Mouse (Mus musculus): ENCODE results near the gene Hist1h2bf. TPM values are rescaled to one million over a fixed set of nuclear protein-coding genes. Genes with fewer than 3 reads are reported as not detected.

The Hist1h2bf gene
- polyA plus RNA-seq, 1 experiment from 2014 or later: 2.7 TPM

DNA sequence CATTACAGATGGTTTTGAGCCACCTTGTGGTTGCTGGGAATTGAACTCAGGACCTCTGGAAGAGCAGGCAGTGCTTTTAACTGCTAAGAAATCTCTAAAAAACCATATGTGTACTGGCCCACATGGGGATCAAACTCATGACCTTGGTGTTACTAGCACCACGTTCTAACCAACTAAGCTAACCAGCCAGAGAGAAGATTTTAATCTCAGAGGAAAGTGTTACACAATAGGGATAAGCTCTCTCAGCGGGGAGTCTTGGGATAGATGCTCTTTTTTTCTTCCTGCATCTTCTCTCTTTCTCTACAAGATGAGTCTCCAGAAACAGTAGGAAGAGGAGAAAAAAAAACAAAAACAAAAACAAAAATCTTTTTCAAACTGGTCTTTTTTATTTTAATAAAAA, 36.4 kb upstream of the Hist1h2bf start:
- no peak overlapping the region for H3K27ac ChIP-seq (replicated peaks; ENCODE audit: low read depth, low read length)
- H3K9me3 ChIP-seq (ENCODE audit: control insufficient read depth, low read length): no peaks in the 10 kb centered on the region
- no peaks in the 10 kb centered on the region for H3K27me3 ChIP-seq (ENCODE audit: control insufficient read depth, insufficient read depth, low read length)
- no peak for DNase-seq
- no peaks in the 10 kb centered on the region for H3K4me1 ChIP-seq (ENCODE audit: control insufficient read depth, insufficient read depth, low read length)
- H3K9ac ChIP-seq (replicated peaks; ENCODE audit: low read length): no peak overlapping the region
- H3K4me2 ChIP-seq (ENCODE audit: low read length): no peak overlapping the region
- no peak for ATAC-seq (ENCODE audit: low FRiP score, low TSS enrichment)
- no peak overlapping the region for H3K4me3 ChIP-seq (replicated peaks; ENCODE audit: low read depth, low read length)
- 64% methylated on average over 2 of the region's 2 CpGs for WGBS
- no peaks in the 10 kb centered on the region for H3K36me3 ChIP-seq (ENCODE audit: control insufficient read depth, insufficient read depth, low read length)

DNA sequence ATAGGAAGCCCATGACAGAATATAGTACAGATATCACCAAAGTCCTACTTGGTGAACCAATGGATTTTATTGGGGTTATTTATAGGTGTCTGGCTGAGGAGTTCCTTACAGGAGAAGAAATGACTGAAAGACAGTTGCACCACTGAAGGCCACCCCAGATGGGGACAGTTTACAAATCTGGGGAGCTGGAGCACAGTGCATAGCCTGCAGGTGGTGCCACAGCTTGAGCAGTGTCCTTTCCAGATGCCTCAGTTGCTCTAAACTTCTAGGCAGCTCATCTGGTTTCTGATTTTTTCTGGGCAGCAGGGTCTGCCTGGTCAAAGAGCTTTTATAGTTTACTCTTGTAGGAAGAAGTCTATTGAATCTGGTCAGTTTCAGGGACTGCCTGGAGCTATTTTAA, 35.8 kb upstream of the Hist1h2bf start:
- no peak overlapping the region for H3K4me3 ChIP-seq (replicated peaks; ENCODE audit: low read depth, low read length)
- H3K36me3 ChIP-seq (ENCODE audit: control insufficient read depth, insufficient read depth, low read length): no peaks in the 10 kb centered on the region
- DNase-seq (no peak), ATAC-seq (ENCODE audit: low FRiP score, low TSS enrichment) (no peak)
- H3K4me2 ChIP-seq (ENCODE audit: low read length): no peak overlapping the region
- no peak overlapping the region for H3K9ac ChIP-seq (replicated peaks; ENCODE audit: low read length)
- H3K4me1 ChIP-seq (ENCODE audit: control insufficient read depth, insufficient read depth, low read length): no peaks in the 10 kb centered on the region
- H3K9me3 ChIP-seq (ENCODE audit: control insufficient read depth, low read length): no peaks in the 10 kb centered on the region
- no peak overlapping the region for H3K27ac ChIP-seq (replicated peaks; ENCODE audit: low read depth, low read length)
- H3K27me3 ChIP-seq (ENCODE audit: control insufficient read depth, insufficient read depth, low read length): no peaks in the 10 kb centered on the region

DNA sequence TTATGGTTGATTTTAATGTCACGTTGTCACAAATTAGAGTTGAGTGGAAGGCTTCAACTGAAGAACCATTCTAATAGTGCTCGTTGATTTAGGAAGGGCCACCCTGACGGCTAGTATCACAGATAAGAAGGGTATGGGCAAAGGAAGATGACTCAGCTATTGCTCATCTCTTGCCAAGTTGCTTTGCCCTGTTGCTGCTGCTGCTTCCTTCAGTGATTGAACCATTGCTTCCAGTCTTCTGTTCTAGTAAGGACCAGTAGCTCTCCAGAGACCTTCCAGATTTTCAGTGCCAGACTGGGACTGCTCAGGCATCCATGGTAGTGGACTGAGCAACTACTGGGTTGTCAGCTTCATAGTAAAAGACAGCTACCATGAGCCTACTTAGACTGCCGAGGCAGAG, 35.2 kb upstream of the Hist1h2bf start:
- no peaks in the 10 kb centered on the region for H3K9me3 ChIP-seq (ENCODE audit: control insufficient read depth, low read length)
- no peak overlapping the region for H3K4me2 ChIP-seq (ENCODE audit: low read length)
- H3K27ac ChIP-seq (replicated peaks; ENCODE audit: low read depth, low read length): no peak overlapping the region
- ATAC-seq (ENCODE audit: low FRiP score, low TSS enrichment) (no peak), DNase-seq (no peak)
- no peaks in the 10 kb centered on the region for H3K27me3 ChIP-seq (ENCODE audit: control insufficient read depth, insufficient read depth, low read length)
- no peak overlapping the region for H3K9ac ChIP-seq (replicated peaks; ENCODE audit: low read length)
- no peaks in the 10 kb centered on the region for H3K4me1 ChIP-seq (ENCODE audit: control insufficient read depth, insufficient read depth, low read length)
- H3K36me3 ChIP-seq (ENCODE audit: control insufficient read depth, insufficient read depth, low read length): no peaks in the 10 kb centered on the region
- H3K4me3 ChIP-seq (replicated peaks; ENCODE audit: low read depth, low read length): no peak overlapping the region
- WGBS: 91% methylated on average over 4 of the region's 4 CpGs

DNA sequence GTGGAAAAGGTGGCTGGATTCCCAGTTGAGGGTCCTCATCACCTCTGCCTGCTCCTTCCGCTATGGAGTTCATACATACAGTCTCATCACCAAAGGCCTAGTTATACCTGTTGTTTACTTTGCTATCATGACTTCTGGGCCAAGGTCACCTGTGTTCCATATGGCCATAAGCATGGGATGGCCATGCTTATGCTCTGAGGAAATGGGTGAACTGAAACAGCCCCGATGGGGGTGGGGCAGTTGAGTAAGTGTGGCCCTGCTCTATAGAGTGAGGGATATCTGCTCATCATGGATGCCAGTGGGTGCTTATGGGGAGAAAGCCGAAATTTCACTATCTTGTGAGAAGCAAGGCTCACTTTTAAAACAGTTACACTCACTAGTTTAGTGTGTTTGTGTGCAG, 31.1 kb upstream of the Hist1h2bf start:
- H3K9ac ChIP-seq (replicated peaks; ENCODE audit: low read length): no peak overlapping the region
- no peaks in the 10 kb centered on the region for H3K36me3 ChIP-seq (ENCODE audit: control insufficient read depth, insufficient read depth, low read length)
- H3K4me3 ChIP-seq (replicated peaks; ENCODE audit: low read depth, low read length): no peak overlapping the region
- no peaks in the 10 kb centered on the region for H3K9me3 ChIP-seq (ENCODE audit: control insufficient read depth, low read length)
- 94% methylated on average over 3 of the region's 3 CpGs for WGBS
- H3K4me1 ChIP-seq (ENCODE audit: control insufficient read depth, insufficient read depth, low read length): no peaks in the 10 kb centered on the region
- DNase-seq (no peak), ATAC-seq (ENCODE audit: low FRiP score, low TSS enrichment) (no peak)
- no peaks in the 10 kb centered on the region for H3K27me3 ChIP-seq (ENCODE audit: control insufficient read depth, insufficient read depth, low read length)
- H3K4me2 ChIP-seq (ENCODE audit: low read length): no peak overlapping the region
- H3K27ac ChIP-seq (replicated peaks; ENCODE audit: low read depth, low read length): no peak overlapping the region

DNA sequence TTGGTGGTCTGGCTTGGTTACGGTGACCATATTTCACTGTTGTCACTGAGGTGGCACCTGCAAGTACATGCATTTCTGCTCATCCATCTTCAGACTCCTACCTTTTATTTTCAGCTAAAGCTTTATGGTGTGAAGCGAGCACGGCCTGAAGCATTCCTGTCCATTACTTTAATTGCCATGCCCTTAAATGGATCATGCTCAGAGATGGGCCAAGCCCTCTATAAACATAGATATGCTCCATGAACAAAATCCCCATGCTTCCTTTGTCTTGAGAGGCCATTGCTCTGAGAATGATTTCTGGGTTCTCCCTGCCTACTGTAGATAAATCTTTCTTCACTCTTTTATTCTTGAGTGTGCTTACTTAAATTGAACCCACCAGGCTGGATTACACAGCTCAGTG, 30.5 kb upstream of the Hist1h2bf start:
- no peak for DNase-seq
- H3K27ac ChIP-seq (replicated peaks; ENCODE audit: low read depth, low read length): no peak overlapping the region
- 94% methylated on average over 3 of the region's 3 CpGs for WGBS
- ATAC-seq (ENCODE audit: low FRiP score, low TSS enrichment): no peak
- H3K9ac ChIP-seq (replicated peaks; ENCODE audit: low read length): no peak overlapping the region
- H3K4me3 ChIP-seq (replicated peaks; ENCODE audit: low read depth, low read length): no peak overlapping the region
- no peaks in the 10 kb centered on the region for H3K9me3 ChIP-seq (ENCODE audit: control insufficient read depth, low read length)
- H3K27me3 ChIP-seq (ENCODE audit: control insufficient read depth, insufficient read depth, low read length): no peaks in the 10 kb centered on the region
- no peaks in the 10 kb centered on the region for H3K36me3 ChIP-seq (ENCODE audit: control insufficient read depth, insufficient read depth, low read length)
- H3K4me2 ChIP-seq (ENCODE audit: low read length): no peak overlapping the region
- H3K4me1 ChIP-seq (ENCODE audit: control insufficient read depth, insufficient read depth, low read length): no peaks in the 10 kb centered on the region

DNA sequence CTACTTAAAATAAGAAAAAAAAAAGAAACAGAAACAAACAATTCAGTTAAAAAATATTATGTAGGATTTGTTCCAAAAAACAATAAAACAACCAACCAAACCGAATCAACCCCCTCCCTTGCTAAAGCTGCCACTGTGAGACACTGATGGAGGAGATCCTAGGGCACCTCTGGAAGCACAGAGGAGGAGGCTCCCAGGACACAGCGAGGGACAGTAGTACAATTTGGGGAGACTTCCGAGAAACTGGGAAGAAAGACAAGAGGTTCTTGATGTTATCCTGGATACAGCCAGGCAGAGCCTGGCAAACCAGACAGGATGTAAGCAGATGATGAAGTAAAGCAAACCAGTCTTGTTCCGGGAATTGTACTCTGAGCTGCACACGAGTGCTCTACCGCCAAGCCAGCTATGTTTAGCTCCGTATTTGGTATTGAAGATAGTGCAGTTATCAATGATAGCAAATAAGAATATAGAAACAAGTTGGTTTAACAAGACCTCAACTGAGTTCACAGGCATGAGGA, 29.2 kb upstream of the Hist1h2bf start:
- Histone ChIP-seq H3K4me1 (ENCODE audit: control insufficient read depth, insufficient read depth, low read length) (no peaks in the 10 kb centered on the region), H3K4me2 (ENCODE audit: low read length) (no peak overlapping the region), H3K36me3 (ENCODE audit: control insufficient read depth, insufficient read depth, low read length) (no peaks in the 10 kb centered on the region), H3K9ac (replicated peaks; ENCODE audit: low read length) (no peak overlapping the region), H3K9me3 (ENCODE audit: control insufficient read depth, low read length) (no peaks in the 10 kb centered on the region), H3K27me3 (ENCODE audit: control insufficient read depth, insufficient read depth, low read length) (no peaks in the 10 kb centered on the region), H3K27ac (replicated peaks; ENCODE audit: low read depth, low read length) (no peak overlapping the region), H3K4me3 (replicated peaks; ENCODE audit: low read depth, low read length) (no peak overlapping the region)
- DNase-seq (no peak), ATAC-seq (ENCODE audit: low FRiP score, low TSS enrichment) (no peak)
- 82% methylated on average over 7 of the region's 7 CpGs for WGBS

DNA sequence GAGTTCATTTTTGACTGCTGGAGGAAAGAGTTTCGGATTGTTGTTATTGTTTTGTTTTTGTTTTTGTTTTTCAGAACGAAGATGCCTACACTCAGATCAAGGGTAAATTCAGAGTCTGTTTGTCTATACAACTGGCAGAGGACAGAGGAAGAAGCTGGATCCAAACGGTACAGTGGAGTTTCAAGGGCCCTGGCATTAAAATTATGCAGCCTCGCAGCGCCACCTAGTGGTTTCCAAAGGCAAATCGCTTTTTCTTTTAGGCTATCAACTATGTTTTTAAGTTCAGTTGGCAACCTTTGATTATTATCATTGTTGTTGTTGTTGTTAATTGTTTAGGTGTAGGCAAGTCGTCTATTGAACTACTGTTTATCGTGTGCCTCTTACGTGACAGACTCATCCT, 24.0 kb upstream of the Hist1h2bf start:
- 10% methylated on average over 9 of the region's 9 CpGs for WGBS
- DNase-seq (peak; percentile 88), ATAC-seq (ENCODE audit: low FRiP score, low TSS enrichment) (no peak)
- no peaks in the 10 kb centered on the region for H3K4me1 ChIP-seq (ENCODE audit: control insufficient read depth, insufficient read depth, low read length)
- H3K9me3 ChIP-seq (ENCODE audit: control insufficient read depth, low read length): no peaks in the 10 kb centered on the region
- H3K4me2 ChIP-seq (ENCODE audit: low read length): no peak overlapping the region
- H3K4me3 ChIP-seq (replicated peaks; ENCODE audit: low read depth, low read length): no peak overlapping the region
- H3K36me3 ChIP-seq (ENCODE audit: control insufficient read depth, insufficient read depth, low read length): no peaks in the 10 kb centered on the region
- H3K27ac ChIP-seq (replicated peaks; ENCODE audit: low read depth, low read length): no peak overlapping the region
- no peak overlapping the region for H3K9ac ChIP-seq (replicated peaks; ENCODE audit: low read length)
- no peaks in the 10 kb centered on the region for H3K27me3 ChIP-seq (ENCODE audit: control insufficient read depth, insufficient read depth, low read length)

DNA sequence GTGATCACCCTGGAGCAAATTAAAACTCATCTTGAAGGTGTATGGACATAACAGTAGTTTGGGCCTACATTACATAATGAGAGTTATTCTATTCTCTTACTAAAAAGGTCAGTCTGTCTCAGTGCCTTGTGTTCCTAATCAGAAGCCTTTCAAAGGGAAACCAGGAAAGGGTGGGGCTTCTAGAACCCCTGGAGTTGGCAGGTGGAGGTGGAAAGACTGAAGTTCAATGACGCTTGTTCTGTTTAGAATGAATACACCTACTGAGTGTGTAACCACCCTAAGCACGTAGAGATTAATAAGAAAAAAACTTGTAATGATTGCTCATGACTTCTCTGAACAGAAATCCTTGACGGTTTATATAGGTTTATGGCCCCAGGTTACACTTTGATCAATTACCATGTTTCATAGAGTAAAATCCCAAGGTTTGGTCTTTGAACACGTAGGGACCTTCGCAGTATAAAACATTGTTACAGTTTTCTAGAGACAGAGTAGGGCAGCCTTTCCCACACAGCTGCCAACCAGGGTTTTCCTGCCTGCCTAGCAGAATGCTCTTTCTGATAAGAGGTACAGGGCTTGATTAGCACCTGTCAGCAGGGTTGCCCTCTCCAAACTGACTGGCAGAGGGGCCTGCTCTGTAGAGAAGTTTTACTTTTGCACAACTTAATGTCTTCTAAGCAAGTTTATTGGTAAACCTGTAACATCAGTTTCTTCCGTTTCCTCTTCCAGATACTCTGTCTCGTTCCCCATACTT, 21.8 kb upstream of the Hist1h2bf start:
- no peak overlapping the region for H3K4me3 ChIP-seq (replicated peaks; ENCODE audit: low read depth, low read length)
- no peaks in the 10 kb centered on the region for H3K27me3 ChIP-seq (ENCODE audit: control insufficient read depth, insufficient read depth, low read length)
- ATAC-seq (ENCODE audit: low FRiP score, low TSS enrichment): no peak
- WGBS: 85% methylated on average over 7 of the region's 7 CpGs
- no peaks in the 10 kb centered on the region for H3K9me3 ChIP-seq (ENCODE audit: control insufficient read depth, low read length)
- H3K4me2 ChIP-seq (ENCODE audit: low read length): no peak overlapping the region
- no peaks in the 10 kb centered on the region for H3K4me1 ChIP-seq (ENCODE audit: control insufficient read depth, insufficient read depth, low read length)
- H3K36me3 ChIP-seq (ENCODE audit: control insufficient read depth, insufficient read depth, low read length): no peaks in the 10 kb centered on the region
- DNase-seq: no peak
- H3K27ac ChIP-seq (replicated peaks; ENCODE audit: low read depth, low read length): no peak overlapping the region
- H3K9ac ChIP-seq (replicated peaks; ENCODE audit: low read length): no peak overlapping the region

DNA sequence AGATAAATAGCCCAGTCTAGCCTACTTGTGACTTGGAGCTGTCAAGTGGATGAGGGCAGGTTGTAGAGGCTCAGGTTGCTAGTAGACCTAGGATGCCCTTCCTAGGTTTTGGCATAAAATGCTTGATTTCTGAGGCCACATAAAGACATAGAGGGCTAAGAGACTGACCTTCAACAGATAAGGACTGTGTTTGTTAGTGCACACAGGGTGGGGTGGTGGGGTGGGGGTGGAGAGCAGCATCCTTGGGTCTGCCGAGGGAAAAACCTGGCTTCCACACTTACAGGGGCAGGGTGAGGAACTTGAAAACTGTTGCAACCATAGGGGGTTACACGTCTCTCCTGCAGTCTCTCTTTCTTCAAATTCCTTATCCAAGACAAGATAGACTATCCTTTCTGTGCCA, 21.2 kb upstream of the Hist1h2bf start:
- H3K4me2 ChIP-seq (ENCODE audit: low read length): no peak overlapping the region
- WGBS: 88% methylated on average over 2 of the region's 2 CpGs

More for the DNA sequence above, 21.2 kb upstream of the Hist1h2bf start:
- Histone ChIP-seq H3K4me3 (replicated peaks; ENCODE audit: low read depth, low read length) (no peak overlapping the region), H3K9ac (replicated peaks; ENCODE audit: low read length) (no peak overlapping the region), H3K36me3 (ENCODE audit: control insufficient read depth, insufficient read depth, low read length) (no peaks in the 10 kb centered on the region), H3K9me3 (ENCODE audit: control insufficient read depth, low read length) (no peaks in the 10 kb centered on the region), H3K4me1 (ENCODE audit: control insufficient read depth, insufficient read depth, low read length) (no peaks in the 10 kb centered on the region), H3K27me3 (ENCODE audit: control insufficient read depth, insufficient read depth, low read length) (no peaks in the 10 kb centered on the region), H3K27ac (replicated peaks; ENCODE audit: low read depth, low read length) (no peak overlapping the region)
- ATAC-seq (ENCODE audit: low FRiP score, low TSS enrichment) (no peak), DNase-seq (no peak)

All from midbrain, embryonic 14.5 days (tissue).